Mouse (Mus musculus): Measurements from ENCODE around the gene Zzef1.

Zzef1 gene

DNA sequence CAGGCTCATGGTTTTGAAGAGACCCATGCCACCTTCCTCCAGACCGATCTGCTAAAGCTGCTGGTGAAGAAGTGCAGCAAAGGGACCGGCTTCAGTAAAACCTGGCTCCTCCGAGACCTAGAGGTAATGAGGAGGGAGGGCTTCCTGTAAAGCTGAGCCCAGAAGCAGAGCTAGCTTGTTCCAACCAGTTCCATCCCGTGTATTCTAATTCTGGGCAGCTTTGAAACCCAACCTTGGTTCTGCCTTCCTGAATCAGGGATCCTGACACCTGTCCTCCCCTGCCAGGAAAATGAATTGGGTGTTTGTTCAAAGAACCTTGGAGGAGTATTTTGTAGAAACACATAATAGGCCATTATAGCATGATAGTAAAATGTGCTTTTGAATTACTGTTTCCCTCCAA lies 112.4 kb downstream of the Zzef1 start:
- no peak for DNase-seq (ENCODE audit: low spot score in 2 of 2)

DNA sequence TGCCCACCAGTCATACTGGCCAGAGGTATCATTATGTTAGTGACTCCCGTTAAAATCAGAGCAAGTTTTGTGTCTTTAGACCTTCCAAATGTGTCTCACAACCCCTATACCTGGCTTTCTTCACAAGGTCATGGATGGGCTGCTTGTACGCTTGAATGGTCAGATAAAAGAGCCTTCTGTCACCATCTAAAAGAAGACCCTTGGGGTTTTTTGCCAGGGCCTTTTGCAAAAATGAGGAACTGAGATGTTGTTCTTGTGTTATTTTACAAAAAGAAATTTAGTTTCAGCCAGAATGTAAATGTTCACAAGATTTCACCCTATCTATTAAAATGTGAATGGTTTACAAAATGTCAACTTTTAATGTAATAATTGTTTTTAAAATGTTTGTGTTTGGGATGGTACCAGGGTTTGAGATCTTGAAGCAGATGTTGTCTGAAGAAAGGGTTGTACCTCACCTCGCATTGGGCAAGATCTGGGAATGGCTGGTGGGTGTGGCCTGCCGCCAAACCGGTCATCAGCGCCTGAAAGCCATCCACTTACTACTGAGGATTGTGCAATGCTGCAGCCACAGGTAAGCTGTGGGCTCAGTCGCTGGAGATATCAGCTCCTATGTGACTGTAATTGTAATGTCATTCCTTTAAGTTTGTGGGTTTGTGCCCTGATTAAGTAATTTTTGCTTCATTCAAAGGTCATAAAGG lies 121.4 kb downstream of the Zzef1 start:
- no peak for DNase-seq (ENCODE audit: low spot score in 2 of 2)

DNA sequence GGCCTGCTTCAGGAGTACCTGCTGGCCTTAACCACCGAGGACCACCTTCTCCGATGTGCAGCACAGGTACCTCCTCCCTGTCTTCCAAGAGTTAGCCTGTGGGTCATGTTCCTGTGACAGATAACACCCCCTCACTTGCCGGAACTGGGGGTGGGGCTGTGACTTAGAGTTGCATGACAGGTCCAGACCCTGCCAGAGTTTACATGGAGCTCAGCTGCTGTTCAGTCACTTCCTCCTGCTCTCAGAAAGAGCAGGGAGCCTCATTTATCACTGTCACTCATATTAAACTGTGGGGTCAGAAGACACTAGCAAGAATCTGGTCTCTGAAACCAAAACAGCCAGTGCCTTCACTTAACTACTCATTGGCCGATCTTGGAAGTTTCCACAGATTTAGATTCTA lies 127.1 kb downstream of the Zzef1 start:
- peak in 1 of 2 experiments; percentile 15 for DNase-seq (ENCODE audit: low spot score in 2 of 2)

DNA sequence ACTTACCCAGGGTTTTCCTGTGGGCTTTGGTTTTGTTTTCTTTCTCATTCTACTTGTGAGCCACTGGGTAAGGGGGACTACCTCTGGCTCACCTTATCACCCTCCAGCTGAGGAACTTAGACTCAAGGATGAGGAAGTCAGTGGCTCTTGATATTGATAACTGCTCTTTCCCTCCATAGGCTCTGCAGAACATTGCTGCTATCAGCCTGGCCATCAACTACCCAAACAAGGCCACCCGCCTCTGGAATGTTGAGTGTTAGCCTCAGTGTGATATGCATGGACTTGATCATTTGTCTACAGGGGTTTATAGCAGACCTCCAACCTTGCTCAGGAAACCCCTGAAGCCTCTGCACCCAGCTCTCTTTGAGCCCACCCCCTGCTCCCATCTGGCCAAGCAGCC lies 128.4 kb downstream of the Zzef1 start:
- DNase-seq (ENCODE audit: low spot score in 2 of 2), result peak in 1 of 2 experiments; percentile 16

DNA sequence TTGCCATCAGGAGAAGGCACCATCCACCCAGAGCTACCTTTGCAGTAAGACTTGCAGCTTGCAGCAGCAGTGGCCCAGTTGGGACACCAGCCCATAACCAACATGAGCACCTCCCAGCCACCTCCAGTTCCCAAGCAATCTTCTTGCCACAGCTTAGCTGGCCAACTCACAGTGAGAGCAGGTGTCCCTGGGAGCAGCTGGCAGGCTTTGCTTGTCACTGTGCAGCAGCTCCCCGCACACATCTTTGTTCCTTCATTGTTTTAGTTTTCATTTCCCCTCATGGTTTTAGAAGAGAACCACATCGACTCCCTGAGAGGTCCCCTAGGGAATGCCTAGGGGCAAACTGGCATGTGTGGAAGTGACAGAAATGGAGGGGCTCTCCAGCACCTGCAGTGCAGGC lies 129.0 kb downstream of the Zzef1 start:
- DNase-seq (ENCODE audit: low spot score in 2 of 2), result no peak

DNA sequence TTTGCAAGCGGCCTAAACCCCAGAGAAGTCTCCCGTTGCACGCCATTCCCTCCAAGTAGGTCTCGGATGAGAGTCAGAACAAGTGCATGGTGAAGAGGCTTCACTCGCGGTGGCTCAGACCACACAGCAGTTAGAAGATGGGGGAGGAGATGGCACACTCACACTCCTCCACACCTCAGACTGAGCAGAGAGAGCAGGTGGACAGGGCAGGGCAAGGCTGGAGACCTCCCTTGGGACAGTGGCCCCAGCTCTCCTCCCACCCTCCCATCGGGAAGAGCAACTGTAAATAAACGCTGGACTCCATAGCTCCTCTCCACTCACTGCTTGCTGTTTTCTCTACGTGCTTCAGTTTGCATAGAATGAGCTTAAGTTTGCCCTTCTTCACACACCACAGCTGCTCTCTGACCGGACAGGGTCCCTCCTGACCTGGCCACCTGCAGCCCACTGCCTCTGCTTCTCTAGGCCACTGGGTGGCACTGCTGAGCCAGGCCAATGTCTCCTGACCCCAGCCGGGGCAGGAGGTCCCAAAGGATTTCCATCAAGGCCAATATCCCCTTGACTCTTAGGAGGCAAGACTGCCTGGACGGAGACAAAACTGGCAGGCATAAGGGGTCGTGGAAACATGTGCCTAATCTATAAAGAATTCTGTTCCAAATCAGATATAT lies 130.3 kb downstream of the Zzef1 start:
- DNase-seq (ENCODE audit: low spot score in 2 of 2), result peak; percentile 22 to 53

DNA sequence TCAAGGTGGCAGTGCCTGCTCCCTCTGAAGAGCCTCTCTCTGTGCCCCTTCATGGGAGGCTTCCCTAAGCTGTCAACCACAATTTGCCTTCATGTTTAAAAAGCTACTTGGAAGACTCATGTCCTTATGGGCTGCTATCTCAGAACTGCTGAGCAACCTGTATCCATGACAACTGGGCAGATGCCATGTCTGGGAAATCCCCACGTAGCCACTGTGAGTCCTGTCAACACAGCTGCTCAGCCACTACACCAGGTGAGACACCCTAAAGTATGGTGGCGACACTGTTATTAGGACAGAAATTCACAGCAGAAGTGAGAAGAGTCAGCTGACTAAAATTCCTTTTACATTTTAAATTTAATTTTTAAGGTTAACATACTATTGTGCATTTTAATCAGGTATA lies 132.5 kb downstream of the Zzef1 start:
- no peak for DNase-seq (ENCODE audit: low spot score in 2 of 2)

DNA sequence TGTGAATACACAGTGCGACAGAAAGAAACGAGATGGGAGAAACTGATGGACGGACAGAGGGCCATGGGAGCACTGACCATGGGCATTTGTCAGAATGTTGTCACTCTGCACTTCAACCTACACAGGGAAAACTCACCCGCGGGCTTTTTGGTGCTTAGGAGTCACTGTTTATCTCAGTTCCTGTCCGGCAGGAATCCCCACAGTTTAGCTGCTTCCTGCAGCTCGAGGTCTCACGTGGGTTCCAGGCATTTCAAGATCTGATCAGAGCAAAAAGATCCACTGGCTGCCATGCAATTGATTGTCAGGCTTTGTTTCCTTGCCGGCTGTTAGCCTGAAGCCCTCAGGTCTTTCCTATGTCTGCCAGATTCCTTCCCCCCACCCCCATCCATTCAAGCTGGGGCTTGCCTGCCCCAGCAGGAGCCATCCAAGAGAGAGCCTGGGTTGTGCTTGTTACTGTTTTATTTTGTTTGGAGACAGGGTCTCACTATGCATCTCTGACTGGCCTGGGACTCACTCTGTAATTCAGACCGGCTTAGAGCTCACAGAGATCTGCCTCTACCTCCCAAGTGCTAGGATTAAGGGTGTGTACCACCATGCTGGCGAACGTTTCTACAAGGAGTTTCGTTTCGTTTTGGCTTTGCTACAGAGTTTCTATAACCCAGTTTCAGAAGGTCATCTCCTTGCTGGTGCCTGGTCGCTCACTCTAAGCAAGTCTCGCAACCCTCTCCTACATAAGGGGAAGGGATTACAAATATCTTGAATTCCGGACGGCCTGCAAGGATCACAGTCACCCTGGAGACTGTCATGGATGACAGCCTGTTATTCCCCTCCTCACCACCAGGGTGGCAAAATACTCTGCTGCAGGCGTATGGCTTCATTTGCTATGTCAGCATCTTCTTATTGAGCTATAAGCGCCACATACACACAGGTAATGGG lies 144.4 kb downstream of the Zzef1 start:
- DNase-seq (ENCODE audit: low spot score in 2 of 2), result no peak

DNA sequence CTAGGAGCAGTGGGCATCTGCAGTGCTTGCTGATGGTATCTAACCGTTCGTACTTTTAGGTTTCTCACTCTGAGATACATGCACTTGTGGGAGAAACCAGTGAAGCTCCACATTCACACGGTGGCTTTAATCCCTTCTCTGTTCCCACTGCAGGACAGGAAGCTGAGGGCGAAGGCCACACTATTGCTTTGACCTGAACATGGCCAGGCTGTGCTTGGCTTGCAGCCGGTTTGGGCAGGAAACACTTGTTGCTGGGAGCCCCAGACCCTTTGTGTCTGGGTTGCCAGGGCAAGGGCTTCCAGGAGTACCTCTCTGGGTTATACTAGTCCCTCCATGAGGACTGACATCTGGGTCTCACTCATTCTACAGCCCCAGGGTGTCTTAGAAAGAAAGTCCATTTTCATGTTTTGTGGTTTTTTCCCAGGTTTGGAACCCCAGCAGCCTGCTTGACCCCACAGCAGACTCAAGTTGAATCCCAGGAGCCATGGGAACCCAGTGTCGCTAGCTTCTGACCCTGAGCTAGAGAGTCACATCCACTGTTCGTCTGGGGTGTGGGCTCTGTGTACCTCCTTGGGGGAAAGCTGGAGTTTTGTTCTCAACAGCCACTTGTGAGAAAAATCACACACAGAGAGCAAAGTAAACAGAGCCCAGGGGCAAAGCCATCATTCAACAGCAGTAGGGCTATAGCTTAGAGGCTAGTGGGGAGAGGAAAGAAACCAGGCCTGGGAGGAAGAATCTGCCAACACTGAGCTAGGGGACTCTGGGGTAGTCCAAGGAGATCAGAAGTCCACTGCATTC lies 149.2 kb downstream of the Zzef1 start:
- no peak for DNase-seq (ENCODE audit: low spot score in 2 of 2)

DNA sequence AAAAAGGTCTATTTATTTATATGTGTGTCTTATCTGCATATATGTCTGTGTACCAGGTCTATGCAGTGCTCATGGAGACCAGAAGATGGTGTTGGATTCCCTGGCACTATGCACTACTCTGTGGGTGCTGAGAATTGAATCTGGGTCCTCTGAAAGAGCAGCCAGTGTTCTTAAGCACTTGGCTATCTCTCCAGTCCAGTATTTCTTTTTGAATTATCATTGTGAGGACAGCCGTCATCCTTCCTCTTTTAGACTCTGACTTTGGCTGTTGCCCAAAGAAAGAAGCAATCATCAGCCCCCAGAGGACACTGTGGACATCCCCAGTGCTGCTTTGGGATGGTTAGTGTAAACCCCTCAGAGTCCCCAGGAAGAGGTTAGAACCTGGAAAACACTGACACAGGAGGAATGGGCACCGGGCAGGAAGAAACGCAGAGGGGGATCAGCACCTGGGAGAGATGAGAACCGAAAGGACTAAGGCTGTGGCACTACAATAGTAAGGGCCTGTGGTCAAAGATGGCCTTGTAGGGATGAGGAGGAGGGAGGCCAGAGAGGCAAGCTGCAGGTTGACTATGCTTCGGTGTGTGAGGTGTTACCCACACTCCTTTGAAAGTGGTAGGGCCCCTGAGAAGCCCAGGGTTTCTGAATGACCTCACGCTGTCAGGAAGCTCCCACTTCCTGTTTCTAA lies 150.0 kb downstream of the Zzef1 start:
- DNase-seq (ENCODE audit: low spot score in 2 of 2), result no peak

DNA sequence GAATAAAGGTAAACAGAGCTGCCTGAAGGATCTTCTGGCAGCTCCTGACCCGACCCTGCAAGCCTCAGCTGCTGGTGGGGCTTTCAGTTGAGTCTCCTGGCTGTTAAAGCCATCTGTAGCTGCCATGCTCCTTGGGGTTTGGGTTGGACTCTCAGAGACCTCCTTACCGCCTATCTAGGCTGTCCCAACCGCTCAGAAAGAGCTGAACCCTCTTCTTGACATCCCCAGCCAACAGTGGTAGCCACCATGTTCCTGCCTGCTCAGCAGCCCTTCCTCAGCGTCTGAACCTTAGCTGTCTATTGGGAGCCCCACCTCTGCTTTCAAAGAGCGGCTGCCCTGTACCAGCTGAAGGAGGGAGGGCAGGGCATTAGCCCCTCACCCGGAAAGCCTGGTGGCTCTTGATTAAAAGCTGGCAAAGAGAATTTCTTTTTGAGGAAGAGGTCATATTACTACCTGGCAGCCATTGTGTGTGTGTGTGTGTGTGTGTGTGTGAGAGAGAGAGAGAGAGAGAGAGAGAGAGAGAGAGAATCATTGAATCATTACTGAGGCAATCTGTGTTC lies 150.6 kb downstream of the Zzef1 start:
- DNase-seq (ENCODE audit: low spot score in 2 of 2), result no peak

DNA sequence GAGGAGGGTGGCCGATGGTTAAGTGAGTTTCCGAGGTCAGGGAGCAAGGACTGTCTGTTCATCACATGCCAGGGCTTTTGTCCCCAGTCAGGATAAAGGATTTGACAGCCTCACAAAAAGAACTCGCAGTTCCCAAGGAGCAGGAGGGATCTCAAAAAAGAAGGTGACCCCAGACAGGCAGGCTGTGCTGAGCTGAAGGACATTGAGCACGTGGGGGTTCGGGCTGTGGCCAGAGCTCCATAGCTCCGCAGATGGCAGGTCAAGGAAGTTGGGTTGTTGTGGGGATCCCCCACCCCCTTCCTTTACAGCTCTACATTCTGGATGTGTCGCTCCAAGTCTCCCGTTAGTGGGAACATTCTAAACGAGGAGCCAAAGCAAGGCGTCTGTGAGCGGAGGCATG lies 151.8 kb downstream of the Zzef1 start:
- no peak for DNase-seq (ENCODE audit: low spot score in 2 of 2)

DNA sequence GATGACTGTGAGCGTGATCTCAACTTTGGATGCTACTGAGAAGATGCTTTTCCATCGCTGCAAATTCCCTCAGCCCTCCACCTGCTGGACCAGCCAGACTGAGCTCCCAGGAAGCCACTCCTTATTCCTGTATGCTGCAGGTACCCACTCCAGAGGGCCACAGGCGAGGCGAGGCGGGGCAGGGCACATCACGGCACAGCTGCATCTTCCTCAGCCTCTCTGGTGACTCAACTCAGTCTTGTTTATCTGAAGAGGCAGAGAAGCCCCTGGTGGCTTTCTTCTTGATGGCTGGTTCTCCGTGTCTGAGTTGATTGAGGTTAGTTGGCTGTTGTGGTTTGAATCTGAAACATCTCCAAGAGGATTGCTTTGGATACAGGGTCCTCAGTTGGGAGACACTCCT lies 152.2 kb downstream of the Zzef1 start:
- no peak for DNase-seq (ENCODE audit: low spot score in 2 of 2)

DNA sequence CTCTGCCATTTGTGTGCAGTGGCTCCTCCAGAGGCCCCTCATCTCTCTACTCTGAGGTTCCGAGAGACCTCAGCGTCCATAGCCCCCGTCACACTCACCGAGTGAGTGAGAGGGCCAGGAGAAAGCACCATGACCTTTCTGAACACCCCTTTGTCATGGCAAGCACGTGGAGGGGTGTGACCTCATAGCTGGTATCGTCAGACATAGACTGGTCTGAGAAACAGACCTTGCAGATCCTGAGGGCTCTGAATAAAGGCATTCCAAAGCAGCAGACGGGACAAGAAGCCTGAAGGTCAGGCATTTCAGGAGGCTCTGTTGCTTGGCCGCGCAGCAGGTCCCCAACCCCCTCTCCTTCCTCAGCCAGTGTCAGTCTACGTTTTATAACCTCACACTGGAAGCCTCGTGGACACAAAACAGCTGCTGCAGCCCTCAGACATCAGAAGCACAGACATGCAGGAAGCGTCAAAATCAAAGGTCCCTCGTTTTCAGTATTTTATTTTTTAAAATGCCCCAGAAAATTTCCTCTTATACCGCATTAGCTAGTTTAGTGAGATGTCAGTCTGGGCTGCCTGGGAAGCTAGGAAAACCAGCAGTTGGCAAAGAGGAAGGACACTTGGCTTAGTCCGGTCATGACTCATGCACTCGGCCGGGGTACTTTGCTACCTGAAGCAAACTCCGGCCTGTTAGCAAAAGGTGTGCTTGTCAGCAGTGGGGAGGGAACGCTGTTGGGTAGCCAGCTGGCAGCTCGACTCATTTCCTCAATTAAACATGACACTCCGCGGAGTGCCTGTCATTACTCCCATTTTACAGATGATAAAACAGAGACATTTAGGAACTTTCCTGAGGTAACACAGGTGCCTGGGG lies 155.3 kb downstream of the Zzef1 start:
- DNase-seq (ENCODE audit: low spot score in 2 of 2), result no peak

DNA sequence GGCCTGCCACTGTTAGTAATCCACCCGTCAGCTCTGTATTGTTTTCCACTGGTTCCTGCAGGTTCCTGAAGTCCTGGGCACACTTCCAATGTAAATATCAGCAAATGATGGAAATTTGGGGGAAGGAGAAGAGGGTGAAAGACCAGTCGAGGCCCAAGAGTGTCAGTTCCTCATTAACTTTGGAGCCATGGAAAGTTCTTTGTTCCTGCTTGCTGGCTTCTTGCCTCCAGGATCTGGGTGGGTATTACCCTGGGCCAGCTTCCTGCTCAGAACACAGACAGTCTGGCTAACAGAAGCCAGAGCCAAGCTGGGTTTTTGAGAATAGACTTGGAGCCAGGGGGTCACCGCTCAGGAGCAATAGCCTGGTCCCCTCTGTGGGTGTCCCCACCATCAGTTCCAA lies 156.2 kb downstream of the Zzef1 start:
- no peak for DNase-seq (ENCODE audit: low spot score in 2 of 2)

DNA sequence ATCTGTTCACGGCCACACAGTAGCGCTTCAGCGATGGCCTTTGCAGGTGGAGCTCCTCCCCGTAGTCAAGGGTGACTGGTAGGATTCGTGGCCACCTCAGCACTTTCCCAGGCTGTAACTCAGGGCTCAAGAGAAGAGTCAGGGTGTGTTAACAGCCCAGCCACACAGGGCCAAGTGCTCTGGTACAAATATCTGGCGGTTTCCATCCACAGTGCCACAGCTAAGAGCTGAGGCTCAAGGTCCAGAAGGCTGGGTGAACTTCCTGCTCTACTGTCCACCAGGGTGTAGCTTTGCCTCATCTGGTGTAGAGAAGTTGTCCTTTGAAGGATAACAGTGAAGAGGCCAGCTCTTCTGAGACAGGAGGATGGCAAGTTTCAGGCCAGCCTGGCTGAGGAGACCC lies 156.7 kb downstream of the Zzef1 start:
- no peak for DNase-seq (ENCODE audit: low spot score in 2 of 2)

DNA sequence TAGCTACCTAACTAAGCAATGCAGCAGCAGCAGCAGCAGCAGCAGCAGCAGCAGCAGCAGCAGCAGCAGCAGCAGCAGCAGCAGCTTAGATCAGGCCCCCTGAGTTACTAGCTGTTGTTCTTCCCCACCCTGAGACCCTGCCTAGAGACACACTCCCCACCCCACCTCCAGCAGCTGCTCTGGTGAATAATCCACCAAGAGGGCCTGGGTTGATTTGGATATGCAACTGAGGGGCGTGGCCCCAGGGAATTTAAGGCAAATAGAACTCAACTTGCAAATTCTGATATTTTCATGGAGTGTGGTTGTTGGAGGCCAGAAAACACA lies 157.1 kb downstream of the Zzef1 start:
- DNase-seq (ENCODE audit: low spot score in 2 of 2), result no peak

DNA sequence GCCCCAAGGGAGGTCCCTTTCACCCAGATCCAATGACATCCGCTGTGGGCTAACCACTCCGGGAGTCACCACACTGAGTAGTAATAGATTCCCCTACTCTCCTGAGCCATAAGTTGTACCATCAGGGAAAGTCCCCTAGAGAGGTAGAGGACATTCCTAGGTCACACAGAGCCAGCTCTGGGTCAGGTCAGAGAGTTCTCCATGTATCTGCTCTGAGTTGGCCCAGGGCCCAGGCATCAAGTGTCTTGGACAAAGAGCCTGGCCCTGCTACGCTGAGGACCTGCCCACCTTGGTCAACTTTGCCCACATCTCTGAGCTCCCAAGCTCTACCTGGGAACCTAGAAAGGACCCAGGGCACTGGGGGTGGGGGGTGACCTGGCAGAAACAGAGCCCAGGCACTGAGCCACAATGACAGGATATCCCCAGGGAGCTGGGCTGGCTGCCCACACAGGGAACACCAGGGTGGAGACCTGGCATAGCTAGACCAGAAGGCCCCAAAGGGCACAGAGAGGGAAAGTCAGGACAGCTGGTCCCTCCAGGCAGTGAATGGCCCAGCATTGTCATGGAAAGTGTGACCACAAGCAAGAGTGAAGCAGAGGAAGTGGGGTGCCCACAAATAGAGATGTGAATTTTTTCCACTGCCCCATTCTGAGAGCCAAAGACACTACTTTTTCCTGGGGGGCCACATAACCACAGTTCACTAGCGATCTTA lies 157.6 kb downstream of the Zzef1 start:
- no peak for DNase-seq (ENCODE audit: low spot score in 2 of 2)

DNA sequence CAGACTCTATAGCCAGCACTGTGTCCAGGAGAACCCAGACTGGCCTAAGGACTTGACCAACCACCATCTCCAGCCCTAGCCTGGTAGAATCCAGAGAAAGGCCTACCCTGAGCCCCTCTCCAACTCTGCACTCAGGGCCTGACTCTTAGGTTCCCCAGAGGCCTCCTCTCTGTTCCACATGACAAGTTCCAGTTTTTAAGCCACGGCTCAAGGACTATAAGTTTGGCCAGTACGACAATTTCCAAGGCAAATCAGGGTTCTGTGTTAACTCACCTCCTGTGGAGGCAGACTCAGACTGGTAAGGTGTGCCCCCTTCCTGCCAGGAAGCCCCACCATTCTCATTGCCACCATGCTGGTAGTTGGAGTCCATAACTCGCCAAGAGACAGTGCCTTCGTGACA lies 158.2 kb downstream of the Zzef1 start:
- no peak for DNase-seq (ENCODE audit: low spot score in 2 of 2)

All from urinary bladder, adult 18-20 months (tissue).